Mouse (Mus musculus) natural killer cell, adult 2 months (primary cell): ENCODE measurements around the gene Tmem136.

Source experiments
- DNase-seq, 2 experiments: peaks; one replicate each; pipeline ENCODE4 v3.0.0; 2022; ENCODE audit warnings: low spot score in 2 of 2

The Tmem136 gene

GRCm38 (mm10) chr9:43078711-43079110 is 37.7 kb downstream of the Tmem136 start:
- DNase-seq, result no peak

DNA sequence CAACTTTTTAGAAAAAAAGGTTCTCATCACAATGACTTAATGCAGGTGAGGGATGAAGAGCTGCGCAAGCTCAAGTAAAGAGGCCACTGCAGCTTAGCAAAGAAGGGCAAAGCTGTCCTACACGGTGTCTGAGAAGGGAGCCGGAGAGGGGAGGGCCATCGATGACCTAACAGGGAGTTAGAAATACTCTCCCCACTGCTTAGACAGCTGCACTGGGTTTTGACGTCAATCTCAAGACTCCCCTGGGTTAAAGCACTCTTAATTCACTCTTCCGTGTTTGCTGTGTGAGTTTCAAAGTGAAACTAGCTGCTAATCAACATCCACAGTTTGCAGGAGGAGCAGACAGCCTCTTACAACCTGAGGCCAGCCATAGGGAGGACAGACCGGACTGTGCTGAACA is 40.2 kb downstream of the Tmem136 start:
- no peak for DNase-seq

DNA sequence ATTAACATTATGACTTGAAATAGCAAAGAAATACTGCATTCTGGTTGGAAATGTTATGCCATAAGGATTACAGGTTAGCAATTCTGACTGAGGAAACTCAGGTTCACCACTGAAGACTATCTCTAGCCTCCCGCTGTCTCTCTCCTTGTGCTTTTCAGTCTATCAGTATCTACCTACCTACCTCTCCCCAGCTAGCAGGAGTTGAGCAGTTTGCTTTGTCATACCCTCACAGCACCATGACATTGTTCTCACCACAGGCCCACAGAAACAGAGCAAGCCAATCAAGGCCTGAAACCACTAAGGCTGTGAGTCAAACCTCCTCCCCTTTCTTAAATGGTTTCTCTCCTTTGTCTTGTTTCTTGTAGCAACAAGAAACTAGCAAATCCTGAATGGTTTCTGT is 41.8 kb downstream of the Tmem136 start:
- no peak for DNase-seq

DNA sequence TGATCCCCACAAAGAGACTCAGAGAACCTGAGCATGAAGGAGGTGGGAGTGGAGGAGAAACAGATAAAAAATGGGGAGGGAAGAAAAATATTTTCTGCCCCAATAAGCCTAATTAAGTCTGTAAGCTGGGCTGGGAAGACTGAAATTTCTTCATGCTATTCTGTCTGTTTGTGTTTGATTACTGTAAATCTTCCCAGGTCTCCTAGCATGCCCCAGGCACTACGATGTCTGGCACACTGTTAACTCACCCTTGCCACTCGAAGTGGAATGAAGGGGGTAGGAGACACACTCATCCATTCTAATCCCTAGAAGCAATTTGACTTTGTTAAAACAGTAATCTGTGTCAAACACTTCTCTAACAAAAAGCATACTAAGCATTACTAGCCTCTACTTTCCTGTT is 44.6 kb downstream of the Tmem136 start:
- DNase-seq, result no peak

GRCm38 (mm10) chr9:43071176-43071575 is 45.2 kb downstream of the Tmem136 start:
- no peak for DNase-seq

- DNase-seq, result no peak
These were observed 45.8 kb downstream of the Tmem136 start for GRCm38 (mm10) chr9:43070566-43070965.

GRCm38 (mm10) chr9:43070153-43070552 is 46.2 kb downstream of the Tmem136 start:
- DNase-seq, result no peak

- DNase-seq, result no peak
These were observed 48.5 kb downstream of the Tmem136 start for GRCm38 (mm10) chr9:43067896-43068295.

DNA sequence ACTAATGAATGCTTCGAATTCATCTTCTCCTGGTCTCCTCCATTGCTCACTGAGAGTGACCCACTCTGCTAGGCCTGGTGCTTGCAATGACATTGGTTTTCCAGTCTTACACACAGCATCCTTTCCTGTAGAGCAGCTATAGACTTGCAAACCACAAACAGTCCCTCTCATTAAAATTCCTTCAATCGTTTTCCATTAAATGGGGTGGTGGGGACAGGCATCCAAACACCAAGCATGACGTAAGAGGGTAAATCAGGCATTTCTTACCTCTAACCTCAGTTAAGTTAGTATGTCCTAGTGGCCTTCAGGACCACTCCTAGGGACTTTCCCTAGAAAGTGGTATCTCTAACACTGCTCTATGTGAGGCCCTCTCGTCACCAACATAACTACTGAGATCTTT is 51.1 kb downstream of the Tmem136 start:
- DNase-seq, result no peak

DNA sequence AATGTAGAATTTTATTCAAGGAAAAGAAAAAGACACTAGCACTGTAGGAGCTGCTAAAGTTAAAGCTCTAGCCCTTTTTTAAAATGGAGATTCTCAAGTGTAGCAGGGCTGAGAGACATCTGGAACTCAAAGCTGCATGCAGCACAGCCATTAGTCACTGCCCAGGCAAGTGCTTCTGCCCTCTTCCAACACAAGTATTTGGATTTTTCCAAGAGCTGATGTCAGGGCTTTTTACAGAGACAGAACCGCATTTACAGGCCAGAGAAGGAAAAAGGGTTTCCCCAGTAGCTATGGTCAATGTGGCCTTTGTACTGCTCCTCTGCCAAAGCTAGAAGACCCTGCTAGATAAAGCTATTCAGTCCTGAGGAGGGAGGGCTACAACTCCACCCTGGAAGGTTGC is 54.8 kb downstream of the Tmem136 start:
- DNase-seq, result no peak
